Mouse (Mus musculus): ENCODE data around the gene Trim7.
"Not testable (repeated sequence)": the region's sequence is repeated elsewhere in the genome, so short reads cannot be mapped to it uniquely, and the experiment has no call there.

The Trim7 gene

DNA sequence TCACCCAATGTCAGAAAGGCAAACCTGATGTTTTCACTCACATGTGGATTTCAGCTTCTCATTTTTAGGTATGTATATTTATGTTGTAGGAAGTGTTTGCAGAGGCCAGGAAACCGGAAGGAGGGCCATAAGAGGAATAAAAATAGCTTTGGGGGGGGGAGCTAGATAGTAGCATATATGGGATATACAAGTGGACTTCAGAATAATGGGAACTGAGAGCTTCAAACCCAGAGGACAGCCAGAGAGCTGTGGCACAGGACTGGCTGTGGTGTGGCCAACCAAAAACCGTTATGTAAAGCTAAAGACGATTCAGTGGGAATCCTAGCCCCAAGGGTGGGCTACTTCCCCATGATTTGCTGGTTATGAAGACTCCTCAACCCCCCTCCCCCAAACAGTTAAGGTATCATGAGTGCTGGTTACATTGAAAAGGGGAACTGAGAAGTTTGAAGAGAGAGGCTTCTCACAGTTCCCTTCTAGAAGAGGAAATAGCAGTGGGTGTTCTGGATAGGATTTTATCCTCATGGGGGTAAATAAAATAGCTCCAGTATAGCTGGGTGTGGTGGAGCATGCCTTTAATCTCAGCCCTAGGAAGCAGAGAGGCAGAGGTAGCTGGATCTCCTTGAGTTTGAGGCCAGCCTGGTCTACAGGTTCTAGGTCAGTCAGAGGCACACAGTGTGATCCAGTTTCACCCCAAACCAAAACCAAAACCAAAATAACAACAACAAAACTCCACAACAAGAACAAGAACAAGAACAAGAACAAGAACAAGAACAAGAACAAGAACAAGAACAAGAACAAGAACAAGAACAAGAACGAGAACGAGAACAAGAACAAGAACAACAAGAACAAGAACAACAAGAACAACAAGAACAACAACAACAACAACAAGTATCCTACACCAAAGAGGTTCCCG is 75.0 kb downstream of the Trim7 start:
- DNase-seq (ENCODE audit: low read depth, low spot score), result not testable (repeated sequence)

DNA sequence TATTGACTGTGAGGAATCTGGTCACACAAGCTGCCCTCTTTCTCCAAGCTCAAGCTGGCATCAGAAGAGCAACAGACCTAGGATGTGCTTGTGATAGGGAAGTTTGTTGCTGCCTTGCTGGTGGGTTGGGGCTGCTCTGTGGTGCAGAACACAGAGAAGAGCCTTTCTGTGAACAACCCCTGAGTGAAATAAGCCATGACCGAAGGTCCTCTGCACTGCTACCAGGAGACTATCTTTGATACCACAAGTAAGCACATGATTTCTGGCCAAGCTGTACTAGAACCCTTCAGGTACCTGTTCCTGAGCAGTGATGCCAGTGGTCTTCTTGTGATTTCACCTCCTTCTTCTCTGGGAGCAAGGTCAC is 75.6 kb downstream of the Trim7 start:
- DNase-seq (ENCODE audit: low read depth, low spot score), result not testable (repeated sequence)

Measured in retina, adult 2 months (tissue).